Mouse (Mus musculus): ENCODE results near the gene Pik3c2g. TPM values are rescaled to one million over a fixed set of nuclear protein-coding genes. Genes with fewer than 3 reads are reported as not detected.

The Pik3c2g gene
- polyA plus RNA-seq, 1 experiment: not detected

DNA sequence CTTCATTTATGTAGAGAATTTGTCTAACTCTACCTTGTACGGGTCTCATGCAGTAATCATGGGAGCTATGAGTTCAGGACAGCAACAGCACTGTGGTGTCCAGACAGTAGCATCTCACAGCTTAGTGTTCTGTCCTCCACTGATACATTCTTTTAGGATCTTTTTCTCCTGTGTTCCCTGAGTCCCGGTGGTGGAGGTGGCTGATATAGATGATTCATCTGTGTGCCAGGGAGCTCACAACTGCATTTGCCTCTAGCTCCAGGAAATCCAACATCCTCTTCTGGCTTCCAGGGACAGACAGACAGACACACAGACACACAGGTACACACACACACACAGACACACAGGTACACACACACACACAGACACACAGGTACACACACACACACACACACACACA, 163.6 kb downstream of the Pik3c2g start:
- Histone ChIP-seq H3K79me2 (ENCODE audit: control insufficient read depth, insufficient read depth) (no peaks in the 10 kb centered on the region), H3K4me2 (ENCODE audit: low read depth) (no peak overlapping the region), H3ac (ENCODE audit: control insufficient read depth, insufficient read length) (no peak overlapping the region), H3K27me3 (ENCODE audit: control insufficient read depth, insufficient read depth, insufficient read length) (no peaks in the 10 kb centered on the region), H3K36me3 (ENCODE audit: control insufficient read depth, insufficient read depth) (no peaks in the 10 kb centered on the region), H3K4me3 (no peak overlapping the region)
- TF ChIP-seq MAX (IDR thresholded peaks at IDR 0.05; ENCODE audit: low read depth) (no peak), MYOG (IDR thresholded peaks at IDR 0.05; ENCODE audit: control insufficient read depth in 1 of 3, insufficient read depth in 1 of 3, insufficient read length in 2 of 3, low read depth in 2 of 3) (no peak), POLR2AphosphoS2 (IDR thresholded peaks at IDR 0.05; ENCODE audit: insufficient read length, low read depth) (no peak), CEBPB (IDR thresholded peaks at IDR 0.05; ENCODE audit: insufficient read depth, poor library complexity, severe bottlenecking) (no peak), USF1 (IDR thresholded peaks at IDR 0.05; ENCODE audit: low read depth) (no peak), SRF (IDR thresholded peaks at IDR 0.05; ENCODE audit: control insufficient read depth, insufficient read length, low read depth) (no peak), TCF3 (IDR thresholded peaks at IDR 0.05; ENCODE audit: insufficient read length, low read depth) (no peak), POLR2A (IDR thresholded peaks at IDR 0.05; ENCODE audit: insufficient read length, low read depth) (no peak), TCF12 (IDR thresholded peaks at IDR 0.05; ENCODE audit: insufficient read depth, poor library complexity, severe bottlenecking) (no peak), REST (IDR thresholded peaks at IDR 0.05; ENCODE audit: insufficient read depth, insufficient read length) (no peak), MYOD1 (IDR thresholded peaks at IDR 0.05; ENCODE audit: control insufficient read depth in 1 of 3, insufficient read length in 2 of 3, low read depth in 2 of 3) (no peak), E2F4 (IDR thresholded peaks at IDR 0.05; ENCODE audit: insufficient read depth) (no peak)

DNA sequence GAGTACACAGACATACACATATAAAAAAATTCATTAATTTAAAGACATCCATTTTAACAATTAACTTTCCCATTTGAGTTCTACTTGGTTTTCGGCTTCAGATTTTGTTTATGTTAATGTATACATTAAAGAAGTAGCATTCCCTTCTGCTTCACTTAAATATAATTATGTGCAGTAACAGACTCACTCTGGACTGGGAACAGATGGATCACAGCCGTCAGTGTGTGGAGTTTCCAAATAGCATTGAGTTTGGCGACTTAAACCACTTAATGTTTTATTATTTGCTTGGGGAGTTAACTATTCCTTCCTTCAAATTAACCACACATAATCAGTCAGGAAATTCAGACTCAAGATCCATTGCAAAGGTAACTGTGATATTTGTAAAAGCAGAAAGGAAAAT, 164.0 kb downstream of the Pik3c2g start:
- no peak overlapping the region for H3ac ChIP-seq (ENCODE audit: control insufficient read depth, insufficient read length)
- TF ChIP-seq POLR2AphosphoS2 (IDR thresholded peaks at IDR 0.05; ENCODE audit: insufficient read length, low read depth): no peak
- TF ChIP-seq TCF3 (IDR thresholded peaks at IDR 0.05; ENCODE audit: insufficient read length, low read depth): no peak
- no peak for TF ChIP-seq SRF (IDR thresholded peaks at IDR 0.05; ENCODE audit: control insufficient read depth, insufficient read length, low read depth)
- TF ChIP-seq MYOG (IDR thresholded peaks at IDR 0.05; ENCODE audit: control insufficient read depth in 1 of 3, insufficient read depth in 1 of 3, insufficient read length in 2 of 3, low read depth in 2 of 3): no peak
- no peak for TF ChIP-seq MAX (IDR thresholded peaks at IDR 0.05; ENCODE audit: low read depth)
- no peak for TF ChIP-seq USF1 (IDR thresholded peaks at IDR 0.05; ENCODE audit: low read depth)
- TF ChIP-seq MYOD1 (IDR thresholded peaks at IDR 0.05; ENCODE audit: control insufficient read depth in 1 of 3, insufficient read length in 2 of 3, low read depth in 2 of 3): no peak
- no peak for TF ChIP-seq CEBPB (IDR thresholded peaks at IDR 0.05; ENCODE audit: insufficient read depth, poor library complexity, severe bottlenecking)
- no peak for TF ChIP-seq POLR2A (IDR thresholded peaks at IDR 0.05; ENCODE audit: insufficient read length, low read depth)
- TF ChIP-seq REST (IDR thresholded peaks at IDR 0.05; ENCODE audit: insufficient read depth, insufficient read length): no peak
- TF ChIP-seq E2F4 (IDR thresholded peaks at IDR 0.05; ENCODE audit: insufficient read depth): no peak
- no peak for TF ChIP-seq TCF12 (IDR thresholded peaks at IDR 0.05; ENCODE audit: insufficient read depth, poor library complexity, severe bottlenecking)
- no peak overlapping the region for H3K4me2 ChIP-seq (ENCODE audit: low read depth)
- no peaks in the 10 kb centered on the region for H3K36me3 ChIP-seq (ENCODE audit: control insufficient read depth, insufficient read depth)
- H3K4me3 ChIP-seq: no peak overlapping the region
- no peaks in the 10 kb centered on the region for H3K79me2 ChIP-seq (ENCODE audit: control insufficient read depth, insufficient read depth)
- H3K27me3 ChIP-seq (ENCODE audit: control insufficient read depth, insufficient read depth, insufficient read length): no peaks in the 10 kb centered on the region

DNA sequence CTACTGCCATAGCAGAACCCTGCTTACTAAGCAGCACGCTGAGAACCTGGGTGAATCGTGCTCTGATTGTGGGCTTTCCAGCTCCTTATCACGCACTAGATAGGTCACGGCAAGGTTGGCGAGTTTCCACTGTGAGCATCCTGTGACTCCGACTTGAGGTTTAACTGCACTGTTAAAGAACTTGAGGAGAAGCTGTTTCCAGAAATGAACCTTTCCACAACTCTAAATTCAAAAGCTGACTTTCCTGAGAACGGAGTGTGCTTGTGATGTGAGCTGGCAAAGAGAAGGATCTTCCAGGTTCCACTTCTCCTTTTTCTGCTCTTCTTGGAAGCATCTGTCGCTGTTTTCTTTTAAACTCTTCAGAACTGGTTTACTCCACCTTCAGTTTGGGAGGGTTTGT, 170.9 kb downstream of the Pik3c2g start:
- no peaks in the 10 kb centered on the region for H3K79me2 ChIP-seq (ENCODE audit: control insufficient read depth, insufficient read depth)
- no peak overlapping the region for H3K4me3 ChIP-seq
- TF ChIP-seq MYOG (IDR thresholded peaks at IDR 0.05; ENCODE audit: control insufficient read depth in 1 of 3, insufficient read depth in 1 of 3, insufficient read length in 2 of 3, low read depth in 2 of 3) (no peak), USF1 (IDR thresholded peaks at IDR 0.05; ENCODE audit: low read depth) (no peak), TCF12 (IDR thresholded peaks at IDR 0.05; ENCODE audit: insufficient read depth, poor library complexity, severe bottlenecking) (no peak), E2F4 (IDR thresholded peaks at IDR 0.05; ENCODE audit: insufficient read depth) (no peak), TCF3 (IDR thresholded peaks at IDR 0.05; ENCODE audit: insufficient read length, low read depth) (no peak), POLR2AphosphoS2 (IDR thresholded peaks at IDR 0.05; ENCODE audit: insufficient read length, low read depth) (no peak)
- no peaks in the 10 kb centered on the region for H3K36me3 ChIP-seq (ENCODE audit: control insufficient read depth, insufficient read depth)
- no peaks in the 10 kb centered on the region for H3K27me3 ChIP-seq (ENCODE audit: control insufficient read depth, insufficient read depth, insufficient read length)
- H3ac ChIP-seq (ENCODE audit: control insufficient read depth, insufficient read length): no peak overlapping the region
- H3K4me2 ChIP-seq (ENCODE audit: low read depth): no peak overlapping the region

DNA sequence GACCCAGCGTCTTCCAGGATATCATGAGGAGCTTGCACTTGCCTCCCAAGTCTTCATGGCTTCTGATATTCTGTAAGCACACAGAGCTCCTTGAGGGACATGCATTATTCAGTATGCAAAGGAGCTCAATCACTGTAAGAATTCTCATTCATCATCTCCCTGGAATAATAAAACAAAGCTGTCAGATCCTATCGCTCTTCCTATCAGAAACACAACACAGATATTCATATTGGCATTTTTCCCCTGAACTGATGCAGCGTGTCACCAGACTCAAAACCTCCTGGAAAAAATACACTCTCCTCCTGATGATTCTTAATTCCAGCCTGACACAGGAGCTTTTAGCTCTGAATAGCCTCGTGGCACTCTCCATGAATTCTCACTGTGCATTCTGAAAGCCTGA, 174.0 kb downstream of the Pik3c2g start:
- no peak overlapping the region for H3K4me2 ChIP-seq (ENCODE audit: low read depth)
- H3K27me3 ChIP-seq (ENCODE audit: control insufficient read depth, insufficient read depth, insufficient read length): no peaks in the 10 kb centered on the region
- TF ChIP-seq REST (IDR thresholded peaks at IDR 0.05; ENCODE audit: insufficient read depth, insufficient read length) (no peak), TCF12 (IDR thresholded peaks at IDR 0.05; ENCODE audit: insufficient read depth, poor library complexity, severe bottlenecking) (no peak), POLR2A (IDR thresholded peaks at IDR 0.05; ENCODE audit: insufficient read length, low read depth) (no peak), MAX (IDR thresholded peaks at IDR 0.05; ENCODE audit: low read depth) (no peak), TCF3 (IDR thresholded peaks at IDR 0.05; ENCODE audit: insufficient read length, low read depth) (no peak), SRF (IDR thresholded peaks at IDR 0.05; ENCODE audit: control insufficient read depth, insufficient read length, low read depth) (no peak), CEBPB (IDR thresholded peaks at IDR 0.05; ENCODE audit: insufficient read depth, poor library complexity, severe bottlenecking) (no peak), MYOG (IDR thresholded peaks at IDR 0.05; ENCODE audit: control insufficient read depth in 1 of 3, insufficient read depth in 1 of 3, insufficient read length in 2 of 3, low read depth in 2 of 3) (no peak), E2F4 (IDR thresholded peaks at IDR 0.05; ENCODE audit: insufficient read depth) (no peak), USF1 (IDR thresholded peaks at IDR 0.05; ENCODE audit: low read depth) (no peak), MYOD1 (IDR thresholded peaks at IDR 0.05; ENCODE audit: control insufficient read depth in 1 of 3, insufficient read length in 2 of 3, low read depth in 2 of 3) (no peak), POLR2AphosphoS2 (IDR thresholded peaks at IDR 0.05; ENCODE audit: insufficient read length, low read depth) (no peak)

DNA sequence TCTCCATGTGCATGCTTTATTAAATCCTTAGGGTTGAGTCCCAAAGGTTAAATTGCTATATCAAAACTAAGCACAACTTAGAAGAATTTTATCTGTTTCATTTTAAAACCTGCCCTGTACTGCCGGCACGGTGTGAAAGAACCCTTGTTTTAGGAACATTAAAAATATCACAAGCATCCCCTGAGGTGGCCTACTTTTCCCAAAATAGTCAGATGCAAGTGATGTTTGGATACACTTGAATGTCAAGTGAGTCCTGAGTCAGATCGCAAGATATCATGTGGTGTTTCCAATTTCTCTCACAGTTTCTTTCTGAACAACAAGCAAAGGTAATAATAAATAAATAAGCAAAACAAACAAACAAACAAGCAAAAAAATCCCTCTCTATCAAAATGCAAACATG, 177.4 kb downstream of the Pik3c2g start:
- Histone ChIP-seq H3K4me3 (no peak overlapping the region), H3ac (ENCODE audit: control insufficient read depth, insufficient read length) (no peak overlapping the region), H3K27me3 (ENCODE audit: control insufficient read depth, insufficient read depth, insufficient read length) (no peaks in the 10 kb centered on the region), H3K79me2 (ENCODE audit: control insufficient read depth, insufficient read depth) (no peaks in the 10 kb centered on the region), H3K36me3 (ENCODE audit: control insufficient read depth, insufficient read depth) (no peaks in the 10 kb centered on the region), H3K4me2 (ENCODE audit: low read depth) (no peak overlapping the region)
- TF ChIP-seq POLR2A (IDR thresholded peaks at IDR 0.05; ENCODE audit: insufficient read length, low read depth): no peak
- TF ChIP-seq MYOD1 (IDR thresholded peaks at IDR 0.05; ENCODE audit: control insufficient read depth in 1 of 3, insufficient read length in 2 of 3, low read depth in 2 of 3): no peak
- no peak for TF ChIP-seq SRF (IDR thresholded peaks at IDR 0.05; ENCODE audit: control insufficient read depth, insufficient read length, low read depth)
- TF ChIP-seq TCF12 (IDR thresholded peaks at IDR 0.05; ENCODE audit: insufficient read depth, poor library complexity, severe bottlenecking): no peak
- no peak for TF ChIP-seq MAX (IDR thresholded peaks at IDR 0.05; ENCODE audit: low read depth)
- TF ChIP-seq MYOG (IDR thresholded peaks at IDR 0.05; ENCODE audit: control insufficient read depth in 1 of 3, insufficient read depth in 1 of 3, insufficient read length in 2 of 3, low read depth in 2 of 3): no peak
- TF ChIP-seq E2F4 (IDR thresholded peaks at IDR 0.05; ENCODE audit: insufficient read depth): no peak
- no peak for TF ChIP-seq TCF3 (IDR thresholded peaks at IDR 0.05; ENCODE audit: insufficient read length, low read depth)
- no peak for TF ChIP-seq POLR2AphosphoS2 (IDR thresholded peaks at IDR 0.05; ENCODE audit: insufficient read length, low read depth)
- TF ChIP-seq REST (IDR thresholded peaks at IDR 0.05; ENCODE audit: insufficient read depth, insufficient read length): no peak
- TF ChIP-seq CEBPB (IDR thresholded peaks at IDR 0.05; ENCODE audit: insufficient read depth, poor library complexity, severe bottlenecking): no peak
- TF ChIP-seq USF1 (IDR thresholded peaks at IDR 0.05; ENCODE audit: low read depth): no peak

More for the DNA sequence above, 174.0 kb downstream of the Pik3c2g start:
- Histone ChIP-seq H3K36me3 (ENCODE audit: control insufficient read depth, insufficient read depth) (no peaks in the 10 kb centered on the region), H3K4me3 (no peak overlapping the region), H3ac (ENCODE audit: control insufficient read depth, insufficient read length) (no peak overlapping the region), H3K79me2 (ENCODE audit: control insufficient read depth, insufficient read depth) (no peaks in the 10 kb centered on the region)
